Mouse (Mus musculus) CD4-positive helper T cell, adult 2 months (primary cell): ENCODE measurements around the gene Hoxa6.

Source experiments
- DNase-seq: peaks from one replicate; pipeline ENCODE4 v3.0.0-alpha.2; 2012; ENCODE audit warnings: low read depth, missing footprints, low spot score

Gene Hoxa6

DNA sequence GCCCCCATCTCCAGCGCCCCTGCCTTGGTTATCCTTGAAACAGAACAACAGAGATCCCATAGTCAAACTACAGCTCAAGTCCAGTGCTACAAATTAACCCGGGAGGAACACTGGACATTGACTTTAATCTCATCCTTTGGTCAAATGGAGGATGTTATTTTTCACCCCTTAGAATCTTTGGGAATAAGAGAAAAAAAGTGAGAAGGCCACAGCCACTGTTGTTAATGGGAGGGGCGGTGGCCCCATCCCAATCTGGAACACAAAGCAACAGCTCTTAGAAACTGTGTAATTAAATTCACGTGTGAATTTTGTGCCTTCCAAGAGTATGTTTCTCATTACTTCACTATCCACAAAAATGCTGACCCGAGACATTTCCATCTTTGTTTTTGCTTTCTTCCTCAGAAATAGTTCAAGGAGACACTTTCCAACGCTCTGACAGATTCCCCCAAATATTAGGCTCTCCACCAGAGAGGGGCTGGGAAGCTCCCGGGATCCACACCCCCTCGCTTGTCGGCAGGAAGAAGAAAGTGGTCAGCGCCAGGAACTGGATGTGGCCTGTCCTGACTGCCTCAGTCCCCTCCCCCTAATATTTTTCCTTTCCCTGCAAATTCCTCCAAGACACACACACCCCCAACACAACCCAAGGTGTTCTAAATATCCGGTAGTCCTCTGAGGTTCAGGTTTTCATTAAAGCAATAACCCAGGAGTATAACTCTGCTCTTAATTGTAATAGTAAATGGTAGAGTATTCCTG lies 19.1 kb upstream of the Hoxa6 start:
- DNase-seq = no peak

DNA sequence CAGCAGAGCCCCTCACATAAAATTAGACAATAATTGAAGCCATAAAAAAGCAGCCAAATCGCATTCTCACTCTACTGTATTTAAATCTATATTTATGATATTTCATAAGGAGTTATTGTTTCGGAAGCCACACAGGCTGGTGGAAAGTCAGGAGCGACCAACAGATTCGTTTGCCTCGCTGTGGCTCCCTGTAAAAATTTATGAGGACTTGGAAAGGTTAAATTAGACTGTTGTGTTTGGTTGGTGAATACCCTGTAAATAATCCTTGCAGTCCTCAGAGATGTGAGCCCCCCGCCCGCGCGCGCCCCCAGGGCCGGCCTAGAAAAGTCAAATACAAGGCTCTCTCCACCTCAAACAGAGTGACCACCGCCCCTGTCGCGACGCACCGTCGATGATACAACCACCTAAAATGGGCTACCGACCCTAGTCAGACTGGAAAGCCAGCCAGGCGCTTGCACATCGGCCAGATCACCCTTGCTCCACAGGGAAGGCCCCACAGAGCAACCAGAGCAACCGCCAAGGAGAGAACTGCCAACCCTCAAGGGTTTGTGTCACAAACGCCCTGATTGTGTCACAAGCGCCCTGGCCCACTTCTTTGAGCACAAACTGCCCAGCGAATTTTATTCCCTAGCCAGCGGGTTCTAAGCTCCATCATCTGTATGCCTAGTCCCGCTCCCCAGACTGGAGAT lies 18.2 kb upstream of the Hoxa6 start:
- DNase-seq = no peak

DNA sequence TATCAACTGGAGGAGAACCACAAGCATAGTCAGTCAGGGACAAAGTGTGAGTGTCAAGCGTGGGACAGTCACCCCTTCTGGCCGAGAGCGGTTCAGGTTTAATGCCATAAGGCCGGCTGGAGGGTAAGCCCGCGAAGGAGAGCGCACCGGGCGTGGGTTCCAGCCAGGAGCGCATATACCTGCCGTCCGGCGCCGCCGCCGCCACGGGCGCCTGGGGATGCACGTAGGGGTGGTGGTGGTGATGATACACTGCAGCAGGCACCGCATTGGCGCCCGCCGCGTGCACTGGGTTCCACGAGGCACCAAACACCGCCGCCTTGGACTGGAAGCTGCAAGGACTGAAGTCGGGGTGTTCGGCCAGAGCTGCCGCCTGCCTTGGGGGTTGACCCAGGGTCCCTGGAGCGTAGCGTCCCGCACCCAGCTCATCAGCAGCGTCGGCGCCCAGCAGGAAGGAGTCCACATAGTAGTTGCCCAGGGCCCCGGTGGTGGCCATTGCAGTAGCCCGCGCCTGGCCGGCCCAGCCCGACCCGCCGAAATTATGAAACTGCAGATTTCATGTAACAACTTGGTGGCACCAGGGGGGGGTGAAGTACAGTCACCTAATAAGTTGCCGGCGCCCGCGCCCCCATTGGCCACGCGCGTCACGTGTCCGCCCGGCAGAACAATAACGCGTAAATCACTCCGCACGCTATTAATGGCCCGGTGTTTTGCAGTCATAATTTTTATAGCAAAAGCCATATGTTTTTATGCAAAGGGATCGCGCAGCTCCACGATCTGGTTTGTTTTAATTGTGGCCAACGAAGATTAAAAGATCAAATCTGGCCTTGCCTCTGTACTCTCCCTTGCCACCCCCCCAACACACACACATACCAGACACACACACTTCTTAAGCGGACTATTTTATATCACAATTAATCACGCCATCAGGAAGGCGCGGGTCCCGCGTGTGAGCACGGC lies 17.4 kb upstream of the Hoxa6 start:
- DNase-seq = no peak

DNA sequence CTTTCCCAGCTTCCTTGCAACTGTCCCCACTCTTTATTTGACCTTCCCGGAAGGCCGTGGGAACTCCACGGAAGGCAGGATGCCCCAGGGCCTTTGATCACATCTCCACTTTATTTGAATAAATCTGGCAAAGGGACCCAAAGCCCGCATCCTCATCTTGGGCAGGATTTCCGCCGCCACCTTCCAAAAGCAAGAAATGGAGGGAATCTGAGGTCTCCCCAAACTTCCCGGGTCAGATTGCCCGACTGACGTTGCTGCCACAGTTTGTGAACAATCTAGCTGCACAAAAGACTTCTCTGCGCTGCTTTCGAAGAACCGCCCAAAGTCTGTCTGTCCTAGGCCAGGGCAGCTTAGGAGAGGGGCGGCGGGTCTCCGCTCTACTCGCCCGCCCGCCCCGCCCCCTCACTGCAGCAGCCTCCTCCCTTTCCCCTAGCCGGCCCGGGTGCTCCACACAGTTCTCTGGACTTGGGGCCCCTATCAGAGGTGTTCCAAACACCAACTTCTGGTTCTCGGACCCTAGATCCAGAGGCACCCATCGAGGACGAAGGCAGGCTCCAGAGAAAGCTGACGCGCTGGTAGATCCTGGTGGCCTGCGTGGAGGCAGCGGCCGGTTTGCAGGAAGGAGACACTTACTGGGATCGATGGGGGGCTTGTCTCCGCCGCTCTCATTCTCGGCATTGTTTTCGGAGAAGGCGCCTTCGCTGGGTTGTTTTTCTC lies 16.5 kb upstream of the Hoxa6 start:
- DNase-seq = no peak

DNA sequence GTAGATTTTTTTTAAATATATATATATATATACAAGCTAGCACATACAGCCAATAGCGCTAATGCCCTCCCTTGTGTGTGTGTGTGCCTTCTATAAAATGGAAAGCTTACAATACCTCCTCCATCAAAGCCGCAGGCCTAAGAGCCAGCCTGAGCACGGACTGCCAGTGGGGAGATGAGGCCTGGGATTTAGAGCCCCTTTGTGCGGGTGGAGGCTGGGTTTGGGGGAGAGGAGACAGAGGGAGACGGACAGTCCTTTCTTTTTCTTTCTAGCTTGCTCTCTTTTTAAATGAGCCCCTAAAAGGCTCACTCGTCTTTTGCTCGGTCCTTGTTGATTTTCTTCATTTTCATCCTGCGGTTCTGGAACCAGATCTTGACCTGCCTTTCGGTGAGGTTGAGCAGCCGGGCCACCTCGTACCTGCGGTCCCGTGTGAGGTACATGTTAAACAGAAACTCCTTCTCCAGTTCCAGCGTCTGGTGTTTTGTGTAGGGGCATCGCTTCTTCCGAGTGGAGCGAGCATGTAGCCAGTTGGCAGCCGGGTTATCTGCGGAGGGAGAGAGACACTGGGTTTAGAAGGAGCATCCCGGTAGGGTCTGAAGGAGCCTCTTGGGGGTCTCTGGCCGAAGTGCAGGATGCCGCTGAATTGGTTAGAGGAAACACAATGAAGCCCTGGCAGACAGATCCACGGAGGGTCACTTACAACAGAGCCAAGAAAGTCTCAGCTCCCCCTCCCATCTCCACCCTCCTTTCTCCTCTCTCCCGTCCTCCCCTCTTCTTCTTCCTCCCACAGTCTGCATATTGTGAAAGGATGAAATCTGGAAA lies 15.6 kb upstream of the Hoxa6 start:
- no peak for DNase-seq

DNA sequence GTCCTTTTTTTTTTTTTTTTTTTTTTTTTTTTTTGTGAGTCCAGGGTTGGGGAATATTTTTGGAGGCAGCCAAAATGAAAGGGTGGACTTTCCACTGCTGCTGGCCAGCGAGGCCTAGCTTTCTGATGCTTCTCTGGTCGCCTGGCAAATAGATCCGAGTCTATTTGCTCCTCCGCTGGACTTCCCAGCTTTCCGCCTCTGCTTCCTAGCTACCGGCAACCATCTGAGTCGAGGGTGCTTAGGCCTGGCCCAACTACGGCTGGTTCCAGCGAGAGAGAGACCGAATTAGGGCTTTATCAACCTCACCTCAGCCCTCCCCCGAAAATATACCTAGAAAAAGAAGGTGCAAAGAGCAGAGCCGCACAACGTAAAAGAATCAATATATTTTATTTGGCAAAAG lies 14.2 kb upstream of the Hoxa6 start:
- no peak for DNase-seq

DNA sequence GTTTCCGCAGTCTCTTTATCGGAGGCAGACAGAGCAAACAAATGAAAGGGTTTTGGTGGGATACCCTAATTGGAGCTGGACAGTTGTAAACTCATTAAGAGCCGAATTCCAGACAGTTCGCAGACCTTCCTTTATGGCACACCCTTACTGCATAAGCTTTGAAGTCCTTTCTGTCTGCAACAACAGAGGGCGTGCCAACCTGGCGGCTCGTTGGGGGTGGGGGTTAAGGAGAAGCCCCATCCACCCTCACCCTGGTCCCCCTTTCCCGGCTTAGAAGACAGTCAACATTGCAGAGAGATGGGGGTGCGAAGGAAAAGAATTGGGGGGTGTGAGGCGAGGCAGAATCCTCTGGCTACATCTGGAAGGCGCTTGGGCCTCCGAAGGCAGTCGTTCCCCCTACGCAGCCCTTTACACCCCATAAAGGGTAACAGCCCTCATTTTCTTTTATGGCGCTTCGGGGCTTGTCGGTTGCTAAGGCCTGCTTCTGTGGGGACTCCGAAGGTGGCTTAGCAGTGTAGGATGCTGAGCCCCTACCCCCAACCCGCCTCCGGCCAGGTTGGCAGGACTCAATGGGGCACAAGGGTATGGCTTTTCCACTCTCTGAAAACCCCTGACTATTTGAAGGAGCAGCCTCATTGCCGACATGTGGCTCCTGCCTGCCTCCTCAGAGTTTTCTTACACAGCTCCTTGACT lies 13.6 kb upstream of the Hoxa6 start:
- DNase-seq = no peak

DNA sequence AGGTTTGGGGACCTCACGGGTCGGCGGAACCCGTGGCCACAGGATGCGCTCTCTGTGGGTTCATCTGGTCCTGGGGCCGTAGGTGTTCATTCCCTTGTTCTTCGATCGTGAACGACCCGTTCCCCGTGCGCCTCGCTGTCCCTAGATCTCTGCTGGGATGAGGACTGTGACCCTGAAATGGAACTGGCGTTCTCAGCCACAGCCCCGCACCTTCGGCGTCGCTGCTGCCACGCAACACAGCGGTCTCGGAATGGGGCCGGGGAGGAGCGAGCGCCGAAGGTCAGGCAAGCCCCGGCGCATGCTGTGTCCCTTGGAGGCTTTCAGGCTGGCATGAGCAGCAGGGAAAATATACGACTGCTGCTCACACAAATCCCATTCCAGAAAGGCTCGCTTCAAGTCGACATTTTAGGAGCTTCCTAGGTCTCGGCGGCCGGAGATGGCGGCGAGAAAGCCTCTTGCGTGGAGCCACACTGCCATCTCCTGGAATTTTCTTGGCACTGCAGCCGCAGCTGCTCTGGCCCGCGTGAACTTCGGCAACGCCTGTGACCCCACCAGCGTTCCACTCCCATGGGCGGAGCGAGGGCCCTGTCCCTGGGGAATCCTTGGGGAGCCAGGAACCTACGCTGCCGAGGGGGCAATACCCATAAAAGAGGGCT lies 12.9 kb upstream of the Hoxa6 start, which contains the start of gene Hoxa7:
Gene Hoxa7, minus strand, starts transcription at position 518 of the 656 bp plus-strand sequence.
- peak; percentile 84 for DNase-seq

DNA sequence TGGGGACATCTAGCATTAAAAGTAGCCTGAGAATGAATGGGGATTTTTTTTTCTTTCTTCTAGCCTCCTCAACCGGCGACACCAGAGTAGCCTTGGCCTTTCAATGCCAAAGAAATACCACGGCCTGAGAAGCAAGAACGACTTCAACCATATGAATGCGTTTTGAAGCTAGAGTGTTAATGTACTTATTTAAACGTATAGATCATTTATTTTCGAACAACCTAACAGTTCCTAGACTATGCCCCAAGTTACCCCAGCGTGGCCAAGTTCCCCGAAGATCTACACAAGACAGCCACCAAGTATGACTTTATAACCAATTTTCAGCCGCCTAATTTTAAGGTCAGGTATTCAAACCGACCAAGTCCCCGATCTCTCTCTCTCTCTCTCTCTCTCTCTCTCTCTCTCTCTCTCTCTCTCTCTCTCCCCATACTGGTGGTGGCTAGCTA lies 12.4 kb upstream of the Hoxa6 start:
- no peak for DNase-seq

DNA sequence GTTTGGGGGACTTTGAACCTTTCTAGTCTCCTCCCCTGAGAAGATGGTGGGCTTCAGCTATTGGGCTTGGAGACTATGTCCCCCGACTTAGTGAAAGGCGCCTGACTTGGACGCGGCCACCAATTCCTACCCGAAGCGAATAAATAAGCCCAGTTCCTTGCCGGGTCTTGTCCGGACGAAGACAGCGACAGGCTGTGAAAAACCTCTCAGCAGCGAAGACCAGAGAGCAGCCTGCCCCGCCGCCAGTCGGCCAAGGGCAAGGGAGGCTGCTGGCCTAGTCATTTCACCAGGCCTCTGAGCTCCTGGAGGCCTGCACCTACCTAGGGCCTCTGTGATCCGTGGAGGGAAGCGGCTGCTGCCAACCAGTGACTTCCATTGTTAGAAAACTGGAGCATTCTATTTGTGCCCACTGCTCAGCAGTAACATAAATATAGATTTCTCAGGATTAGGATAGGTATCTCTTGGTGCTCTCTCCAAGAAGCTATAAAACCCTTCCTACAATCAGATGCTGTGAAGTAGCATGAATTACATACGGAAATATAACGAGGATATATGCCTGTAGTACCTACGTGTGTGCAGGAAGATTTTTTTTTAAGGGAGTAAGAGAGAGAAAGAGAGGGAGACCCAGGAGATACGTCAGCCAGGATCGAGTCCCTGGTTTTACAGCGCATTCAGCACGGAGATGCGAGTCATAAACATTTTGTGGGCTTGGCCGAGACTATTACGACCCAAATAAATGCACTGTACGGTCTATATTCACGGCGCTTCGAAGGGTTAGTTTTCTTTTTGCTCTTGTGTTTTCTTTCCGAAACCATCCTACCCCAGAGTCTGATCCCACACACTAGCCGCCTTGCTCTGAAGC lies 11.7 kb upstream of the Hoxa6 start:
- no peak for DNase-seq

DNA sequence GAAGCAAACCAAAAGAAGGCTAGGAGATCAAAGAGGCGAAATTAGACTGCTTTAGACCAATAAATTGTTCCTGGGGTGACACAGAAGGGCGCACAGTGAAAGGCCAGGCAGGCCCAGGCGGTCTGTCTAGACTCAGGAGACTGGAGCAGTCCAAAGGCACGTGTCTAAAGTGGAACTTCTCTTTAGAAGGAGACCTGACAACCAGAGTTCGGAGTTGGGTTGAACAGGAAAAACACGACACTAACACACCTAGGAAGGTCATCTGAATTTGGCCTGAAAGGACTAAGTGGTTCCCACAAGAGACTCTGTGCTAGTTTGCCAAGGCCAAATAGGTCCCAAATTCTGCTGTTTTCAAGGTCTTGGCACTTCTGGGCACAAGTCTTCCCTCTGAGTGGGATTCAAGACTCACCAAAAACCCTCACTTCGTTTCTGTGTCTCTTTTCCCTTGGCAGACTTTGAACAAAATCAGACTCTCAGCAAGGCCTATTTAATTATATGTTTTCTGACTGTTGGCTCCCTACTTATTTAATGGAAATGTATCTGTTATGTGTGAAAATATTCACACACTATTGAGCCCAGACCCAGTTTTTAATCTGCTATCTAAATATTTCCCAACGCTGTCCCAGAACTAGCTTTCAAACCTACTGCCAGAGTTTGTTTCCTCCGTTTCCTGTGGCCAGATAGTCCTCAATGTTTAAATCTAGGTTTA lies 10.9 kb upstream of the Hoxa6 start:
- no peak for DNase-seq

DNA sequence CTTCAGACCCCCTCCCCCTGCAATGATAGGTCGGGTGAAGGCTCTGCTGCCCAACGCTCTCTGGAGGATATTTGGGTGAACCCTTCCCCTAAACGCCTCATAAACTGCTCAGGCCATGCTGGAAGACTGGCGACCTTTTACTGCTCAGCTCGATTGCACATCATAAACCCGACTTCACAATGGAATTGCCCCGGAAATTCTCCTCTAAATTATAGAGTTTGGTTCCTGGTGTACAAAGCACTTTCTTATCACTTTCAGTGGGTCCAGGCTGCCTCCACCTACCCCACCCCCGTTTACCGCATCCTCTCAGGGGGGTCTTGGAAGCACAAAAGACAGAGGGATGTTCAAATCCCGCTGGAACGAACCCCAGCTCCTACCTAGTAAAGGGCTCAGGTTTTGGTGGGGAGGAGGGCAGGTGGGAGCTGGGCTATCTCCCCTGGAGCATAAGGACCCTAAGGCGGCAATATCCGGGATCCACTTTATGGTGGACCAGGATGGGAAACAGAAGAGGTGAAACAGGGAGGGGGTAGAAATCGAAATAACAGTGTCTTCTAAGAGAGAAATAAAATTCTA lies 10.2 kb upstream of the Hoxa6 start:
- no peak for DNase-seq

DNA sequence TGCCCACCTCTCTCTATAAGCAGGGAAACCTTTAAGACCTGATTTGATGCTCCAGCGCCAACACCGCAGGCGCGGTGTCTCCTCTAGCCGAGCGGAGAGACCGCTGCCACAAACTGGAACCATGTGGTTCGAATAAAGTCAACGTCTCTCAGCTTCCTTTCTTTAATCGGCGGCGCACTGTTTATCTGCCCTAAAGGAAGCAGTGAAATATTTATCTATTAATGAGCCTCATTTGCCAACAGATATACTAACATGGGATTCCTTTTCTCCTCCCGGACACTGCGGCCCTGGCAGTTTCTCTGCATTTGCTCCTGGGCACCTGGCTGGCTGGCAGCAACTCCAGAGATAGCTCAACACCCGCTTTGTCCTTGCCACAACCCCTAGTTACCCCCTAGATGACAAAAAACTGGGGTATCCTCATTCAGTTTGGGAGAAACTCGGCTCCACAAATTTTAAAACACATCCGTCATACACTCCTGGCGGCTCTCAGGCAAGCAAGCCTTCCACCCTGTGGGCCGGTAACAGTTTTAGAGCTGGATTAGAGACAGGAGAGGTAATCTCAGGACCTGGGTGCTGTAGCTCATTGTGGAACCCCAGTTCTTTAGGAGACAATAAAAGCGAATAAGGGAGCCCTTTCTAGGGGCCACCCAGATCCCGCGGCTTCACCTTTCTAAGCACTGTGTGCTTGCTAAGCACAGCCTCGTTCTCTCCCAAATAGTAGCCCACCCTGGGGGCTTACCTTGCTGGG lies 9.5 kb upstream of the Hoxa6 start:
- peak; percentile 27 for DNase-seq

DNA sequence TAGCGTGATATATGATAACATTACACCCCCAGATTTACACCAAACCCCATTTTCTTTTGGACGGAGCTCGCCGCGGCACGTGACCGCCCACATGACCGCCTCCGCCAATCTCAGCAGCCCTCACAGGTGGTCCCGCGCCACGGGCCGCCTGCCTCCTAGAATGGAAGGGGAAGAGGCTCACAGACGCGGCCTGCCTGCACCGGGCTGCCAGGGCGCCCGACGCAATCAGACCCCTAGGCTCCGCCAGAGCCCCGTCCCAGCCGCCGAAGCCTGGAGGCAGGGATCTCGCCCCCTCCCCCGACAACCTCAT lies 8.9 kb upstream of the Hoxa6 start:
- DNase-seq = peak; percentile 58

DNA sequence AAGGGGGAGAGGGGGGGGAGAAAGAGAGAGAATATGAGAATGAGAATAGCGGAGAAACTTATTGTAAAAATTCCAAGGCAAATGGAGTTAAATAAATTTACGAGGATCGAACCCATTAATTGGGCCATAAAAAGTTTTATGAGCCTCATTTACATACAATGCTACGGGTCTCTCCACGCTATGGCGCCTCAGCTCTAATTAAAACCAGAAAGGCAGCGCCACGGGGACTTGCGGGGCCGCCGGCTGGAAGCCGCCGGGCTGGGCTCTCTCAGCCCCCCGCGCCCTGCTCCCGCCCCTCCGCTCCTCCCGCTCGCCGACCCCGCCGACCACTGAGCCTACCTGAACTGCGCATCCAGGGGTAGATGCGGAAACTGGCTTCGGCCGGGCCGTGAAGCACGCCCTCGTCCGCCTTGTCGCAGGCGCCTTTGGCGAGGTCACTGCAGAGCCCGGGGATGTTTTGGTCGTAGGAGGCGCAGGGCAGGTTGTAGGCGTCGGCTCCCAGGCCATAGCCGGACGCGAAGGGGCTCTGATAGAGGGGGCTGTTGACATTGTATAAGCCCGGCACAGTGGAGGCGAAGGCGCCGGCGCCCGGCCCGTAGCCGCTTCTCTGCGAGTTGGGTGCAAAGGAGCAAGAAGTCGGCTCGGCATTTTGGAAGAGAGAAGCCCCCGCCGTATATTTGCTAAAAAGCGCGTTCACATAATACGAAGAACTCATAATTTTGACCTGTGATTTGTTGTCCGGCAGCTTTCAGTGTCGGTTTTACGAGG lies 8.4 kb upstream of the Hoxa6 start:
- DNase-seq = peak; percentile 33
